Mouse (Mus musculus) cortical plate, adult 2 months (tissue): ENCODE data around the gene Bcr.

Experiments
- CTCF ChIP-seq: fragments of 200-500 bp; IDR thresholded peaks from 2 replicates; pipeline ENCODE4 v1.5.1; 2011; ENCODE audit warnings: mild to moderate bottlenecking, control low read depth, low read length; ENCODE audit not compliant: insufficient read depth; ENCODE audit errors: extremely low read depth
- POLR2A ChIP-seq: fragments of 200-500 bp; IDR thresholded peaks from 2 replicates; pipeline ENCODE4 v1.6.1; 2011; ENCODE audit warnings: mild to moderate bottlenecking, low read length, control low read depth; ENCODE audit not compliant: insufficient read depth; ENCODE audit errors: extremely low read depth

GRCm38 (mm10) chr10:75200733-75201132 is 140.3 kb downstream of the Bcr start:
- TF ChIP-seq POLR2A (no peak), CTCF (no peak)
